Mouse (Mus musculus): ENCODE data around the gene Slc26a9. TPM values are rescaled to one million over a fixed set of nuclear protein-coding genes. Genes with fewer than 3 reads are reported as not detected.

Gene Slc26a9
- polyA plus RNA-seq, 1 experiment = 4.0 TPM

GRCm38 (mm10) chr1:131726586-131726985, 17.2 kb upstream of the Slc26a9 start:
- H3K27ac ChIP-seq (ENCODE audit: control insufficient read depth, insufficient read depth, low read depth, low read length, poor library complexity) = no peak overlapping the region
- TF ChIP-seq POLR2A (IDR thresholded peaks at IDR 0.05; ENCODE audit: borderline replicate concordance, control insufficient read depth, low read depth, low read length) (no peak), CTCF (IDR thresholded peaks at IDR 0.05; ENCODE audit: control insufficient read depth, insufficient read depth, low read length) (no peak)
- H3K4me1 ChIP-seq (ENCODE audit: control insufficient read depth, insufficient read depth, low read length) = no peaks in the 10 kb centered on the region
- H3K4me3 ChIP-seq (replicated peaks; ENCODE audit: control insufficient read depth, low read depth, low read length) = no peak overlapping the region
- WGBS = 45% methylated on average over 6 of the region's 6 CpGs

GRCm38 (mm10) chr1:131730639-131731437, 13.0 kb upstream of the Slc26a9 start:
- no peak overlapping the region for H3K4me3 ChIP-seq (replicated peaks; ENCODE audit: control insufficient read depth, low read depth, low read length)
- no peak overlapping the region for H3K27ac ChIP-seq (ENCODE audit: control insufficient read depth, insufficient read depth, low read depth, low read length, poor library complexity)
- 75% methylated on average over 12 of the region's 12 CpGs for WGBS
- no peak for TF ChIP-seq POLR2A (IDR thresholded peaks at IDR 0.05; ENCODE audit: borderline replicate concordance, control insufficient read depth, low read depth, low read length)
- TF ChIP-seq CTCF (IDR thresholded peaks at IDR 0.05; ENCODE audit: control insufficient read depth, insufficient read depth, low read length) = no peak
- no peaks in the 10 kb centered on the region for H3K4me1 ChIP-seq (ENCODE audit: control insufficient read depth, insufficient read depth, low read length)

GRCm38 (mm10) chr1:131733474-131734180, 10.2 kb upstream of the Slc26a9 start:
- WGBS = 73% methylated on average over 13 of the region's 13 CpGs
- TF ChIP-seq POLR2A (IDR thresholded peaks at IDR 0.05; ENCODE audit: borderline replicate concordance, control insufficient read depth, low read depth, low read length) = no peak
- TF ChIP-seq CTCF (IDR thresholded peaks at IDR 0.05; ENCODE audit: control insufficient read depth, insufficient read depth, low read length) = no peak
- no peaks in the 10 kb centered on the region for H3K4me1 ChIP-seq (ENCODE audit: control insufficient read depth, insufficient read depth, low read length)
- no peak overlapping the region for H3K27ac ChIP-seq (ENCODE audit: control insufficient read depth, insufficient read depth, low read depth, low read length, poor library complexity)
- H3K4me3 ChIP-seq (replicated peaks; ENCODE audit: control insufficient read depth, low read depth, low read length) = no peak overlapping the region

- WGBS = 60% methylated on average over 6 of the region's 6 CpGs
- Histone ChIP-seq H3K4me3 (replicated peaks; ENCODE audit: control insufficient read depth, low read depth, low read length) (no peak overlapping the region), H3K27ac (ENCODE audit: control insufficient read depth, insufficient read depth, low read depth, low read length, poor library complexity) (no peak overlapping the region), H3K4me1 (ENCODE audit: control insufficient read depth, insufficient read depth, low read length) (no peaks in the 10 kb centered on the region)
- TF ChIP-seq CTCF (IDR thresholded peaks at IDR 0.05; ENCODE audit: control insufficient read depth, insufficient read depth, low read length) = no peak
- no peak for TF ChIP-seq POLR2A (IDR thresholded peaks at IDR 0.05; ENCODE audit: borderline replicate concordance, control insufficient read depth, low read depth, low read length)
Observed at GRCm38 (mm10) chr1:131734657-131735273, 9.1 kb upstream of the Slc26a9 start.

GRCm38 (mm10) chr1:131736494-131736893, 7.3 kb upstream of the Slc26a9 start:
- Histone ChIP-seq H3K27ac (ENCODE audit: control insufficient read depth, insufficient read depth, low read depth, low read length, poor library complexity) (no peak overlapping the region), H3K4me3 (replicated peaks; ENCODE audit: control insufficient read depth, low read depth, low read length) (no peak overlapping the region), H3K4me1 (ENCODE audit: control insufficient read depth, insufficient read depth, low read length) (no peaks in the 10 kb centered on the region)
- WGBS = 3% methylated on average over 9 of the region's 9 CpGs
- TF ChIP-seq POLR2A (IDR thresholded peaks at IDR 0.05; ENCODE audit: borderline replicate concordance, control insufficient read depth, low read depth, low read length) (no peak), CTCF (IDR thresholded peaks at IDR 0.05; ENCODE audit: control insufficient read depth, insufficient read depth, low read length) (no peak)

- Histone ChIP-seq H3K27ac (ENCODE audit: control insufficient read depth, insufficient read depth, low read depth, low read length, poor library complexity) (no peak overlapping the region), H3K4me3 (replicated peaks; ENCODE audit: control insufficient read depth, low read depth, low read length) (no peak overlapping the region), H3K4me1 (ENCODE audit: control insufficient read depth, insufficient read depth, low read length) (no peaks in the 10 kb centered on the region)
- TF ChIP-seq POLR2A (IDR thresholded peaks at IDR 0.05; ENCODE audit: borderline replicate concordance, control insufficient read depth, low read depth, low read length) (no peak), CTCF (IDR thresholded peaks at IDR 0.05; ENCODE audit: control insufficient read depth, insufficient read depth, low read length) (no peak)
- WGBS = 55% methylated on average over 5 of the region's 5 CpGs
Observed at GRCm38 (mm10) chr1:131737269-131737668, 6.6 kb upstream of the Slc26a9 start.

- WGBS = 5% methylated on average over 1 of the region's 1 CpGs
- no peak overlapping the region for H3K27ac ChIP-seq (ENCODE audit: control insufficient read depth, insufficient read depth, low read depth, low read length, poor library complexity)
- no peak overlapping the region for H3K4me3 ChIP-seq (replicated peaks; ENCODE audit: control insufficient read depth, low read depth, low read length)
- H3K4me1 ChIP-seq (ENCODE audit: control insufficient read depth, insufficient read depth, low read length) = no peaks in the 10 kb centered on the region
- TF ChIP-seq CTCF (IDR thresholded peaks at IDR 0.05; ENCODE audit: control insufficient read depth, insufficient read depth, low read length) = no peak
- TF ChIP-seq POLR2A (IDR thresholded peaks at IDR 0.05; ENCODE audit: borderline replicate concordance, control insufficient read depth, low read depth, low read length) = no peak
Observed at GRCm38 (mm10) chr1:131738760-131739159, 5.1 kb upstream of the Slc26a9 start.
